20 mouse cellular contexts compared by ENCODE assay signal in the genomic region with DNA sequence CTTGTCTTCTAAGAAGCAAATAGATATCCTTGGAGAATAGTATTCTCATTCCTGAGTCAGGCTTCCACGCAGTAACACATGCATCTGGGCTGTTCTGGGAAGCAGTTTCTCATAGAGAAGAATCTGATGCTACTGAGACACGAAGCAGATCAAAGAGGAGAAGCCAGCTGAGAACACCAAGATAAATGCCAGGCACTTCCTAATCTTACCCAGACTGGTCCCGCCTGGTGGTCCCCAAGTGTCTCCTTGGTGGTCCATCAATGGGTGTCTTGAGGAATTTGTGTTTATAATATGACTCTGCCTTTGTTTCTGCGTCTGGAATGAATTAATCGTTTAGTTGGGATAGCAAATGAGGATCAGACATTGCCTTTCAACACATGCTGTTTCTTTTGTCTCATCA.
DNase-seq lines count a peak whose midpoint lies in the region; ATAC-seq and TF ChIP-seq lines count a peak whose summit lies in the region.
"Had no signal": no experiment of that assay in that cellular context is flagged by ENCODE, and none has a peak within 500 bp of the region (broad histone marks: within the 10 kb centered on the region; RNA-seq: fewer than 3 reads in every experiment).

No protein-coding gene starts in this region.

- ATAC-seq in midbrain, embryonic 15.5 days (replicated peaks): no peak
- no peak for ATAC-seq in neural tube, embryonic 11.5 days (ENCODE audit: insufficient read depth, low FRiP score, low TSS enrichment)
- ATAC-seq: intestine, embryonic 15.5 days had no signal

- DNase-seq in gastrocnemius, adult 2 months: no peak
- DNase-seq in gastrocnemius, adult 8-10 months (ENCODE audit: low spot score in 2 of 2): no peak
- peak; percentile 27 for DNase-seq in midbrain, embryonic 10.5 days (ENCODE audit: low spot score)
- peak; percentile 46 for DNase-seq in embryo, embryonic 9.5 days (ENCODE audit: extremely low spot score)
- DNase-seq in neural tube, embryonic 11.5 days (ENCODE audit: low spot score): peak; percentile 25
- DNase-seq in spleen, postnatal 14 days (ENCODE audit: low spot score in 2 of 2): no peak
- no peak for DNase-seq in left cerebral cortex, adult 11 months (ENCODE audit: low spot score)
- DNase-seq: adrenal gland, postnatal 14 days; B cell, adult 2 months; cerebellum, postnatal 25 days; heart, postnatal 4 days; kidney, postnatal 25 days; layer of hippocampus, postnatal 36 days; lung, adult 18-20 months; right cerebral cortex, postnatal 4 days; thymus, postnatal 36 days had no signal

- TF ChIP-seq CTCF in gastrocnemius, adult 2 months (IDR thresholded peaks at IDR 0.05): no peak

- peak overlapping the region; percentile 29; the same call in 1 of the 2 replicates for H3K27ac ChIP-seq in gastrocnemius, adult 2 months
- no peak overlapping the region for H3K27ac ChIP-seq in midbrain, embryonic 10.5 days (replicated peaks)
- H3K27ac ChIP-seq in midbrain, embryonic 15.5 days: no peak overlapping the region
- no peak overlapping the region for H3K27ac ChIP-seq in neural tube, embryonic 11.5 days (ENCODE audit: low read depth, low read length)
- H3K27ac ChIP-seq: intestine, embryonic 15.5 days; limb, embryonic 13.5 days; stomach, embryonic 15.5 days had no signal

- H3K9ac ChIP-seq in midbrain, embryonic 15.5 days: no peak overlapping the region
- no peak overlapping the region for H3K9ac ChIP-seq in neural tube, embryonic 11.5 days (ENCODE audit: low read length)
- H3K9ac ChIP-seq: intestine, embryonic 15.5 days; limb, embryonic 13.5 days; stomach, embryonic 15.5 days had no signal

- intact Hi-C loops in gastrocnemius, adult 2 months (cut with DNase I): no loop called here

- no peak overlapping the region for H3K4me2 ChIP-seq in midbrain, embryonic 15.5 days
- no peak overlapping the region for H3K4me2 ChIP-seq in neural tube, embryonic 11.5 days (ENCODE audit: low read depth)
- H3K4me2 ChIP-seq: intestine, embryonic 15.5 days; limb, embryonic 13.5 days; stomach, embryonic 15.5 days had no signal

- WGBS in midbrain, embryonic 10.5 days: 56% methylated on average over 5 of the region's 5 CpGs
- 47% methylated on average over 5 of the region's 5 CpGs for WGBS in midbrain, embryonic 15.5 days
- 55% methylated on average over 5 of the region's 5 CpGs for WGBS in neural tube, embryonic 11.5 days

- H3K9me3 ChIP-seq in midbrain, embryonic 10.5 days (replicated peaks): no peaks in the 10 kb centered on the region
- no peaks in the 10 kb centered on the region for H3K9me3 ChIP-seq in midbrain, embryonic 15.5 days
- H3K9me3 ChIP-seq in neural tube, embryonic 11.5 days (ENCODE audit: control insufficient read depth, low read length): no peaks in the 10 kb centered on the region
- H3K9me3 ChIP-seq: intestine, embryonic 15.5 days; limb, embryonic 13.5 days; stomach, embryonic 15.5 days had no signal

- H3K36me3 ChIP-seq in midbrain, embryonic 10.5 days: no peaks in the 10 kb centered on the region
- no peaks in the 10 kb centered on the region for H3K36me3 ChIP-seq in midbrain, embryonic 15.5 days (replicated peaks)
- H3K36me3 ChIP-seq in neural tube, embryonic 11.5 days (ENCODE audit: control insufficient read depth, insufficient read depth, low read length): no peaks in the 10 kb centered on the region
- H3K36me3 ChIP-seq: intestine, embryonic 15.5 days; limb, embryonic 13.5 days; stomach, embryonic 15.5 days had no signal

- H3K4me1 ChIP-seq in midbrain, embryonic 10.5 days: no peaks in the 10 kb centered on the region
- no peaks in the 10 kb centered on the region for H3K4me1 ChIP-seq in midbrain, embryonic 15.5 days
- no peaks in the 10 kb centered on the region for H3K4me1 ChIP-seq in neural tube, embryonic 11.5 days (ENCODE audit: control insufficient read depth, insufficient read depth, low read length)
- H3K4me1 ChIP-seq: intestine, embryonic 15.5 days; stomach, embryonic 15.5 days had no signal

- no peaks in the 10 kb centered on the region for H3K27me3 ChIP-seq in midbrain, embryonic 10.5 days (ENCODE audit: low read depth, poor library complexity, severe bottlenecking)
- H3K27me3 ChIP-seq in midbrain, embryonic 15.5 days (replicated peaks): no peaks in the 10 kb centered on the region
- no peaks in the 10 kb centered on the region for H3K27me3 ChIP-seq in neural tube, embryonic 11.5 days (ENCODE audit: control insufficient read depth, insufficient read depth, low read length)
- H3K27me3 ChIP-seq: intestine, embryonic 15.5 days; limb, embryonic 13.5 days; stomach, embryonic 15.5 days had no signal

- H3K4me3 ChIP-seq in gastrocnemius, adult 2 months: peak overlapping the region; percentile 14; the same call in 1 of the 2 replicates
- H3K4me3 ChIP-seq in midbrain, embryonic 10.5 days: no peak overlapping the region
- H3K4me3 ChIP-seq in midbrain, embryonic 15.5 days: no peak overlapping the region
- H3K4me3 ChIP-seq in neural tube, embryonic 11.5 days (ENCODE audit: low read depth, low read length): no peak overlapping the region
- H3K4me3 ChIP-seq: intestine, embryonic 15.5 days; limb, embryonic 13.5 days; stomach, embryonic 15.5 days had no signal

Comparison
In these comparisons a context has a peak if more than half of its experiments do, and no peak if none do; other contexts are left out.
1. DNase-seq: peak in midbrain, embryonic 10.5 days (single experiment), embryo, embryonic 9.5 days (single experiment) and neural tube, embryonic 11.5 days (single experiment); none in gastrocnemius, adult 2 months (single experiment), gastrocnemius, adult 8-10 months (0 of 2), spleen, postnatal 14 days (0 of 2) and left cerebral cortex, adult 11 months (single experiment).